Mouse (Mus musculus): Measurements from ENCODE around the gene Smim14. TPM values are rescaled to one million over a fixed set of nuclear protein-coding genes. Genes with fewer than 3 reads are reported as not detected.

Gene Smim14
- polyA plus RNA-seq, 1 experiment: 62.7 TPM

DNA sequence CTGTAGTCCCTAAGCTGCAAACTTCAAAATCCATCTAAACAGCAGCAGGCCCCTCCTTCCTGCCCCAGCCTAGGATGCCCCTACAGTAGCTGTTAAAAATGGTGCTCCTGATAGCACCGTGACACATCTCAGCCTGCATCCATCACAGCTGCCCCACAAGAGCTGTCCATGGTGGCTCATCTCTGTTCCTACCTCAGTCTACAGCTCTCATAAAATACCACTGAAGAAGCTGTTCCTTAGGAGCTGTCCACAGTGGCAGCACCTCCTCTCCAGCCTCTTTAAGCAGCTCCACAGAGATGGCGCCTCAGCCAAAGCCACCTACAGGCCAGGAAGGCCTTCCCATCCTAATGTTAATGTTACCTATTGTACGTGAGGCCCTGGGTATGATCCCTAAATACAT lies 70.1 kb downstream of the Smim14 start:
- H3K4me1 ChIP-seq (ENCODE audit: control insufficient read depth, insufficient read depth, low read length): no peaks in the 10 kb centered on the region; the same call in 1 of the 2 replicates
- 83% methylated on average over 3 of the region's 3 CpGs for WGBS
- TF ChIP-seq POLR2A (IDR thresholded peaks at IDR 0.05; ENCODE audit: borderline replicate concordance, control insufficient read depth, low read depth, low read length) (no peak), CTCF (IDR thresholded peaks at IDR 0.05; ENCODE audit: control insufficient read depth, insufficient read depth, low read length) (no peak)
- H3K27ac ChIP-seq (ENCODE audit: control insufficient read depth, insufficient read depth, low read depth, low read length, poor library complexity): no peak overlapping the region
- no peak overlapping the region for H3K4me3 ChIP-seq (replicated peaks; ENCODE audit: control insufficient read depth, low read depth, low read length)

GRCm38 (mm10) chr5:65460361-65460760 lies 76.6 kb downstream of the Smim14 start:
- H3K27ac ChIP-seq (ENCODE audit: control insufficient read depth, insufficient read depth, low read depth, low read length, poor library complexity): no peak overlapping the region
- no peak for TF ChIP-seq POLR2A (IDR thresholded peaks at IDR 0.05; ENCODE audit: borderline replicate concordance, control insufficient read depth, low read depth, low read length)
- no peak for TF ChIP-seq CTCF (IDR thresholded peaks at IDR 0.05; ENCODE audit: control insufficient read depth, insufficient read depth, low read length)
- no peak overlapping the region for H3K4me3 ChIP-seq (replicated peaks; ENCODE audit: control insufficient read depth, low read depth, low read length)
- 91% methylated on average over 14 of the region's 14 CpGs for WGBS
- no peaks in the 10 kb centered on the region; the same call in 1 of the 2 replicates for H3K4me1 ChIP-seq (ENCODE audit: control insufficient read depth, insufficient read depth, low read length)

- WGBS: 92% methylated on average over 3 of the region's 3 CpGs
- Histone ChIP-seq H3K4me3 (replicated peaks; ENCODE audit: control insufficient read depth, low read depth, low read length) (no peak overlapping the region), H3K4me1 (ENCODE audit: control insufficient read depth, insufficient read depth, low read length) (no peaks in the 10 kb centered on the region), H3K27ac (ENCODE audit: control insufficient read depth, insufficient read depth, low read depth, low read length, poor library complexity) (no peak overlapping the region)
- TF ChIP-seq POLR2A (IDR thresholded peaks at IDR 0.05; ENCODE audit: borderline replicate concordance, control insufficient read depth, low read depth, low read length) (no peak), CTCF (IDR thresholded peaks at IDR 0.05; ENCODE audit: control insufficient read depth, insufficient read depth, low read length) (no peak)
These were observed 77.5 kb downstream of the Smim14 start for GRCm38 (mm10) chr5:65459454-65459853.

DNA sequence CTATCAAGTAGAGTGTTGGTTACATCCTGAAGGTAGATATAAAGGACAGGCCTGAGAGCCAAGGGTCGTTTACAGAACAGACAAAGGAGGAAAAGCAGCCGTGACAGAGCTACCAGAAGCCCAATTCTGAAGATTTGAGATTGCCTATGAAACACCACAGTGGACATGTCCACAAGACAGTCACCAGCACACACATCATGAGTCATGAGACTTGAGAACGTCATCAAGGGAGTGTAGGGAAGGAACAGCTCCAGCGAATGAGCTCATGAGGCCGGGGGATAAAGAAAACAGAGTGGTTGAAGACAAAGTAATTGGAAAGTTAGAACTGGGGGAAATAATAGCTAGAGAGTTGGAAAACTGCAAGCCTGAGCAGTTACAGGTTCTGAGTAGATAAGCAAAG lies 79.1 kb downstream of the Smim14 start:
- Histone ChIP-seq H3K4me3 (replicated peaks; ENCODE audit: control insufficient read depth, low read depth, low read length) (no peak overlapping the region), H3K4me1 (ENCODE audit: control insufficient read depth, insufficient read depth, low read length) (no peaks in the 10 kb centered on the region), H3K27ac (ENCODE audit: control insufficient read depth, insufficient read depth, low read depth, low read length, poor library complexity) (no peak overlapping the region)
- no peak for TF ChIP-seq POLR2A (IDR thresholded peaks at IDR 0.05; ENCODE audit: borderline replicate concordance, control insufficient read depth, low read depth, low read length)
- TF ChIP-seq CTCF (IDR thresholded peaks at IDR 0.05; ENCODE audit: control insufficient read depth, insufficient read depth, low read length): no peak
- WGBS: 76% methylated on average over 5 of the region's 5 CpGs

GRCm38 (mm10) chr5:65457086-65457827 lies 79.7 kb downstream of the Smim14 start:
- WGBS: 89% methylated on average over 7 of the region's 7 CpGs
- no peak overlapping the region for H3K27ac ChIP-seq (ENCODE audit: control insufficient read depth, insufficient read depth, low read depth, low read length, poor library complexity)

GRCm38 (mm10) chr5:65454771-65455170 lies 82.2 kb downstream of the Smim14 start:
- 77% methylated on average over 5 of the region's 5 CpGs for WGBS

More at GRCm38 (mm10) chr5:65457086-65457827, 79.7 kb downstream of the Smim14 start:
- Histone ChIP-seq H3K4me3 (replicated peaks; ENCODE audit: control insufficient read depth, low read depth, low read length) (no peak overlapping the region), H3K4me1 (ENCODE audit: control insufficient read depth, insufficient read depth, low read length) (no peaks in the 10 kb centered on the region)
- TF ChIP-seq CTCF (IDR thresholded peaks at IDR 0.05; ENCODE audit: control insufficient read depth, insufficient read depth, low read length) (no peak), POLR2A (IDR thresholded peaks at IDR 0.05; ENCODE audit: borderline replicate concordance, control insufficient read depth, low read depth, low read length) (no peak)

DNA sequence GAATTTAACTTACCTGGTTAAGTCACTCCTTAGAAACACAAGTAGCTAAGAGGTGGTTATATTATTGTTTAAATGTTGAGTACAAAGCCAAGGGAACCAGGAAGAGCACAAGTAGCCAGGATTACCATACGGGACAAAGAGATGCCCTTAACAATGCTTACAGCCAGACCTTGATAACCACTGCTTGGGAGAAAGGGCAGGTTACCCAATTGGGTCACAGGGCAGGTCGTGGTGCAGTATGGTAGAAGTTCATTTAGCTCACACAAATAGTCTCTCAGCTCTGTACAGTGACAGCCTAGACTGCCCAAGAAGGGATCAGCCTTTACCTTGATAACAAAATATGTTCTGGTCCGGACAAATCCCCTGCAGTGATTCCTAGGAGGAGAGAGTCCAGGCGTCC lies 88.0 kb downstream of the Smim14 start:
- no peak overlapping the region for H3K4me3 ChIP-seq (replicated peaks; ENCODE audit: control insufficient read depth, low read depth, low read length)
- H3K27ac ChIP-seq (ENCODE audit: control insufficient read depth, insufficient read depth, low read depth, low read length, poor library complexity): no peak overlapping the region
- WGBS: 83% methylated on average over 4 of the region's 4 CpGs
- TF ChIP-seq POLR2A (IDR thresholded peaks at IDR 0.05; ENCODE audit: borderline replicate concordance, control insufficient read depth, low read depth, low read length): no peak
- H3K4me1 ChIP-seq (ENCODE audit: control insufficient read depth, insufficient read depth, low read length): peaks cover 2% of the 10 kb centered on the region; the same call in 1 of the 2 replicates

More at GRCm38 (mm10) chr5:65454771-65455170, 82.2 kb downstream of the Smim14 start:
- Histone ChIP-seq H3K4me1 (ENCODE audit: control insufficient read depth, insufficient read depth, low read length) (no peaks in the 10 kb centered on the region), H3K4me3 (replicated peaks; ENCODE audit: control insufficient read depth, low read depth, low read length) (no peak overlapping the region), H3K27ac (ENCODE audit: control insufficient read depth, insufficient read depth, low read depth, low read length, poor library complexity) (no peak overlapping the region)
- no peak for TF ChIP-seq CTCF (IDR thresholded peaks at IDR 0.05; ENCODE audit: control insufficient read depth, insufficient read depth, low read length)
- TF ChIP-seq POLR2A (IDR thresholded peaks at IDR 0.05; ENCODE audit: borderline replicate concordance, control insufficient read depth, low read depth, low read length): no peak

GRCm38 (mm10) chr5:65447826-65448225 lies 89.2 kb downstream of the Smim14 start:
- Histone ChIP-seq H3K4me3 (replicated peaks; ENCODE audit: control insufficient read depth, low read depth, low read length) (no peak overlapping the region), H3K4me1 (ENCODE audit: control insufficient read depth, insufficient read depth, low read length) (peaks cover 2% of the 10 kb centered on the region; the same call in 1 of the 2 replicates), H3K27ac (ENCODE audit: control insufficient read depth, insufficient read depth, low read depth, low read length, poor library complexity) (no peak overlapping the region)
- WGBS: 77% methylated on average over 2 of the region's 2 CpGs
- TF ChIP-seq CTCF (IDR thresholded peaks at IDR 0.05; ENCODE audit: control insufficient read depth, insufficient read depth, low read length) (no peak), POLR2A (IDR thresholded peaks at IDR 0.05; ENCODE audit: borderline replicate concordance, control insufficient read depth, low read depth, low read length) (no peak)
